Mouse (Mus musculus) bone marrow macrophage, adult 2 months (primary cell): ENCODE data around the gene Zfp970. TPM values are rescaled to one million over a fixed set of nuclear protein-coding genes. Genes with fewer than 3 reads are reported as not detected.
"Not testable (repeated sequence)": the region's sequence is repeated elsewhere in the genome, so short reads cannot be mapped to it uniquely, and the experiment has no call there.

Experiments
- H3K27ac ChIP-seq: 2 replicates; pipeline ENCODE4 v1.5.1; 2012; ENCODE audit warnings: low read depth, low read length; ENCODE audit not compliant: insufficient read depth
- H3K4me1 ChIP-seq: 2 replicates; pipeline ENCODE4 v1.6.1; 2012; ENCODE audit warnings: low read length; ENCODE audit not compliant: control insufficient read depth, insufficient read depth
- H3K4me3 ChIP-seq: 2 replicates; pipeline ENCODE4 v1.5.1; 2012; ENCODE audit warnings: mild to moderate bottlenecking, low read length, moderate library complexity; ENCODE audit not compliant: insufficient read depth
- CTCF ChIP-seq: IDR thresholded peaks from 2 replicates; pipeline ENCODE4 v1.5.1; 2012; ENCODE audit warnings: low read depth, mild to moderate bottlenecking, low read length, moderate library complexity
- POLR2A ChIP-seq: IDR thresholded peaks from 2 replicates; pipeline ENCODE4 v1.6.1; 2012; ENCODE audit warnings: mild to moderate bottlenecking, low read depth, low read length, borderline replicate concordance
- polyA plus RNA-seq: library from polyadenylated mRNA; stranded (reverse); fragments of >200 nt; gene quantifications from 2 replicates; pipeline ENCODE4 v1.2.4, GENCODE M21; 2012; ENCODE audit not compliant: missing spikeins, insufficient read depth, insufficient read length

Zfp970 gene
- polyA plus RNA-seq, 1 experiment, result 11.4 TPM

GRCm38 (mm10) chr2:177520035-177520434 is 55.5 kb downstream of the Zfp970 start:
- H3K4me1 ChIP-seq, result no peaks in the 10 kb centered on the region
- no peak overlapping the region for H3K4me3 ChIP-seq
- no peak for TF ChIP-seq CTCF
- TF ChIP-seq POLR2A, result no peak
- H3K27ac ChIP-seq, result no peak overlapping the region

- TF ChIP-seq CTCF (no peak), POLR2A (no peak)
- H3K4me1 ChIP-seq, result no peaks in the 10 kb centered on the region
- no peak overlapping the region for H3K4me3 ChIP-seq
- no peak overlapping the region for H3K27ac ChIP-seq
Measured at GRCm38 (mm10) chr2:177523061-177523460, 58.5 kb downstream of the Zfp970 start.

GRCm38 (mm10) chr2:177523674-177524073 is 59.1 kb downstream of the Zfp970 start:
- not testable (repeated sequence) for H3K4me1 ChIP-seq, H3K27ac ChIP-seq, H3K4me3 ChIP-seq

- H3K4me3 ChIP-seq, H3K27ac ChIP-seq, H3K4me1 ChIP-seq: not testable (repeated sequence)
Measured at GRCm38 (mm10) chr2:177524171-177524570, 59.6 kb downstream of the Zfp970 start.

Other genes starting within 250 kb of the Zfp970 start
- 0.67 TPM in 1 of 2 replicates, not detected in the other for gene Gm14409, start 197.7 kb upstream of the Zfp970 start, polyA plus RNA-seq
- gene Gm14412, start 140.4 kb upstream of the Zfp970 start, polyA plus RNA-seq, result 0.60 TPM in 1 of 2 replicates, not detected in the other
- gene Gm14418, start 66.4 kb upstream of the Zfp970 start, polyA plus RNA-seq, result 1.6 and 3.7 TPM in 2 replicates
- 1.8 and 7.2 TPM in 2 replicates for gene Gm14403, start 33.5 kb downstream of the Zfp970 start, polyA plus RNA-seq
- gene Gm14406, start 113.5 kb downstream of the Zfp970 start, polyA plus RNA-seq, result 2.9 TPM in 1 of 2 replicates, not detected in the other